Mouse (Mus musculus): ENCODE data around the gene Ddc. TPM values are rescaled to one million over a fixed set of nuclear protein-coding genes. Genes with fewer than 3 reads are reported as not detected.
A peak's percentile ranks its signal among the peaks of the same experiment; 100 is the strongest.

The Ddc gene
- polyA plus RNA-seq, 1 experiment from 2014 or later: 9.3 TPM

DNA sequence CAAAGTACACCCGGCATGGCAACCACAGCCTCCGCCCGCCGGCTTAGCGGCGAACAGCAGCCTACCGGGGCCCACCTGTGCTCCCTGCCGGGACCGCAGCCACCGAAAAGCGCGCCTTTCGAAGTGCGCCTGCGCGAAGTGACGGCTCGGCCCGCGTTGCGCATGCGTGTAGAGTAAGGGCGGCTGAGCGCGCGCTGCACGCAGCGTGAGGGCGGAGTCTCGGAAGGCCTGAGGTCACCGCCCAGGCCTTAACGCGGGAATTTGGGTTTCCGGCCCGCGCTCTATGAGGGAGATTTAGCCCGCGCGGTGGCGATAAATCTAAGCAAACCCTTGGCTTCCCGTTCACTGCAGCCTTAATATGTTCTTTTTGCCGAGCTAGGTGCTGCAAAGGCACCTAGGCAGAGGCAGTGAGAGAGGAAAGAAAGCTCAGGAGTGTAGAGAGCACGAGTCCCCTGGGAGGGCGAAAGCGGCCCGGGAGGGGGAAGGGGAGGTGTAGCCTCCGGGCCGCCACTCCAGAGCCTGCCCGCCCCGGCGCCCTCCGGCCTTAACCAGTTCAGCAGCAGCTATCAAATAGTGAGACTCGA, 89.0 kb downstream of the Ddc start, which contains the start of gene Fignl1:
Gene Fignl1 (minus strand): TSS at position 143 of the 584 bp plus-strand sequence.
- Histone ChIP-seq H3K4me1 (replicated peaks) (peaks cover 13% of the 10 kb centered on the region), H3K27ac (replicated peaks) (peak within 1 kb of the TSS; percentile 92), H3K27me3 (no peaks in the 10 kb centered on the region), H3K4me3 (peak within 1 kb of the TSS; percentile 60), H3K9ac (peak within 1 kb of the TSS; percentile 66), H3K36me3 (no peaks in the 10 kb centered on the region), H3K4me2 (peak within 1 kb of the TSS; percentile 81), H3K9me3 (no peaks in the 10 kb centered on the region)
- peak; percentile 97 for ATAC-seq (ENCODE audit: low FRiP score, low read depth)
- under 1% methylated on average over 53 of the region's 53 CpGs for WGBS

DNA sequence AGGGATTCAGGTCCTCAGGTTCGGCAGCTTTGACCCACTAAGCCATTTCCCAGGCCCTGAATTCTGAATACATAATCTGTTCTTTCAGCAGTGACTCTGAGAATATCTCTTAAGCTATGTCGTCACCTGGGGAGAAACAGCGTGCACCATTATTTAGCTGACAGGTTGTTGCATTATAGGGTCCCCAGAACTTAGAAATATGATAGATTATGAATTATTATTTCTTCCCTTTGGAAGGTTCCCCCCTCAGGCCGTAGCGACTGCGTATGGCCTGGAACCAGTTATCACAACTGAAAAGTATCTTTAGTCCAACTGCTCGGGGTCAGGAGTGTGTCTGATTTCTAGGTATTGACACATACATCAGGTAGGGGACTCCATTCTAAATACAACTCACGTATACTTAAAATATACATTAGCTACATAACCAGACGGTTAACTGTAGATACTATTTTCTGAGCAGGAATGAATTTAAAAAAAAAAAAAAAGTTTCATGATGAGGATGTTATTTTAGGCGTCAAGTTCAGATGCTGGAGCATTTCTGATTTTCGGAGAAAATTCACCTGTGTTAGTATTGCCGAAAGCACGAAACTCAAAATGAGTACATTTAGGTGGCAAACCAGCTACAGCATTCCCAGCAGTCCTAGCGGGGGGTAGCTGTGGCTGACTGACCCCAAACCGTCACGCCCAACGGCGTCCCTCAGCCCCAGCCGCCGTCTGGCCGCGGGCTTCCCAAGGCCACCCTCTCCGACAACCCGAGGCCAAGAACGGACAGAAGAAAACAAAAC, 89.7 kb downstream of the Ddc start:
- Histone ChIP-seq H3K27ac (replicated peaks) (peak overlapping the region; percentile 92), H3K4me3 (peak overlapping the region; percentile 60), H3K36me3 (no peaks in the 10 kb centered on the region), H3K27me3 (no peaks in the 10 kb centered on the region), H3K4me1 (replicated peaks) (peaks cover 13% of the 10 kb centered on the region), H3K4me2 (peak overlapping the region; percentile 81), H3K9ac (peak overlapping the region; percentile 53), H3K9me3 (no peaks in the 10 kb centered on the region)
- 12% methylated on average over 25 of the region's 25 CpGs for WGBS
- ATAC-seq (ENCODE audit: low FRiP score, low read depth): no peak; the same call in 1 of the 2 replicates

DNA sequence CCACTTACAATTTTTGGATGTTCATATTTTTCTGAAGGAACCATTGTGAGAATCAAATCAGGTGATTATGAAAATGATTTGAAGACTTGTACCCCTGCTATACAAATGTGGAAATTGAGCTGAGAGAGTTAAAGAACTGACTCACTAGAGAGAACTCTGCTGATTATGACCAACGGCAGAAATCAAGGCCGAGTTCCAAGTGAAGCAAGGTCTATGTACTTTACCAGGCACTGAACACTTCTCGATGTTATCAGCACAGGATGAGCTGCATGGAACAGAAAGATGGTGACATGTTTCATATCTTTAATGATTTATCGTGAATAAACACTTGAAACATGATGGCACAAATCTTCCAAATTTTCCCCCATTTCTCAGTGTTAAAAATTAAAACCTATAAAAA, 92.0 kb downstream of the Ddc start:
- Histone ChIP-seq H3K9ac (no peak overlapping the region), H3K9me3 (no peaks in the 10 kb centered on the region), H3K27me3 (no peaks in the 10 kb centered on the region), H3K36me3 (peaks cover 12% of the 10 kb centered on the region), H3K4me2 (no peak overlapping the region), H3K4me3 (no peak overlapping the region), H3K27ac (replicated peaks) (no peak overlapping the region), H3K4me1 (replicated peaks) (peaks cover 11% of the 10 kb centered on the region)
- WGBS: 97% methylated on average over 4 of the region's 4 CpGs
- no peak for ATAC-seq (ENCODE audit: low FRiP score, low read depth)

DNA sequence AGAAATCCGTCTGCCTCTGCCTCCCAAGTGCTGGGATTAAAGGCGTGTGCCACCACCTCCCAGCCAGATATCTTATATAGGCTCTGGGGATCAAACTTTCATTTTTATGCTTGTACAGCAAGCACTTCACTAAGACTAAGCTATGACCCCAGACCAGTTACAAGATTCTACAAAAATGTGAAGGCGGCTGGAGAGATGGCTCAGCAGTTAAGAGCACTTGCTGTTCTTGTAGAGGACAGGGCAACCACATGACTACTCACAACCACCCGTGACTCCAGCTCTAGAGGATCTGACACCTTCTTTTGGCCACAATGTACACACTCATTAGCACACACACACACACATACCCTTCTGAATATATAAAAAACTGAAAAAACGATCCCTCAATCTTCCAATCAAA, 93.5 kb downstream of the Ddc start:
- ATAC-seq (ENCODE audit: low FRiP score, low read depth): no peak

DNA sequence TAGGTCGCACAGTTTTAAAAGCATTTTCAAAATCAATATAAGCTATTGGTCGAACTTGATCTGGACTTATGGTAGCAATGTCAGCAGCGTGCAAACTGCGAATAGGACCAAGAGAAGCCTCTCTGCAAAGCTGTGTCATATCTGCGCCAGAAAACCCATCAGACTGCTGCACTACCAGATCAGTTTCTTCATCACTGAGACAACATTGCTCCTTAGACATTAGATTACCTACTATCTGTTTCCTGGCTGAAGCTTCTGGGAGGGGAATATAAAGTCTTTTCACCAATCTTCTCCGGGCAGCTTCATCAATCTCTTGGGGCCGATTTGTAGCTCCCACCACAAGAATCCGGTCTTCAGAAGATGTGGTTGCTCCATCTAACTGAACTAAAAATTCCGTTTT, 96.9 kb downstream of the Ddc start:
- H3K4me1 ChIP-seq (replicated peaks): no peaks in the 10 kb centered on the region

More for the DNA sequence above, 93.5 kb downstream of the Ddc start:
- 89% methylated on average over 5 of the region's 5 CpGs for WGBS
- H3K4me1 ChIP-seq (replicated peaks): peaks cover 6% of the 10 kb centered on the region
- H3K4me3 ChIP-seq: no peak overlapping the region
- H3K36me3 ChIP-seq: peaks cover 14% of the 10 kb centered on the region
- no peak overlapping the region for H3K9ac ChIP-seq
- no peaks in the 10 kb centered on the region for H3K9me3 ChIP-seq
- H3K4me2 ChIP-seq: no peak overlapping the region
- no peaks in the 10 kb centered on the region for H3K27me3 ChIP-seq
- H3K27ac ChIP-seq (replicated peaks): no peak overlapping the region

DNA sequence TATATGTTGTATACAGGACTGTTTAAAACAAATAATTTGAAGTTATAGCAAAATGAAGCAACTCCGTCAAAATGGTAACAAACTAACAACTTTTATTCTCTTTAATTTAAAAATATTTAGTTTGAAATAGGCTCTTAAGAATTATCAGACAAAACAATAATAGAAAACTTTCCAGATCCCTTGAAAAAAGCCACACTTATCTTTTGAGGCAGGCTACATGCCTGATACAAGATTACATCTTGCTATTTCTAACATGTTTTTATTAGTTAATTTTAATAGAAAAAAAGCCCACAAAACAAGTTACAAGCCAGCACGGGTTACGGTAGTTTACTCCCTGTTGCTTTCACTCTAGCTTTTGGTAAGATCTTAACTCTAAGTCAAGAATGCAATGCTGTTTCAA, 97.6 kb downstream of the Ddc start:
- Histone ChIP-seq H3K27ac (replicated peaks) (no peak overlapping the region), H3K4me2 (no peak overlapping the region), H3K36me3 (peaks cover 14% of the 10 kb centered on the region), H3K9ac (no peak overlapping the region), H3K4me3 (no peak overlapping the region), H3K4me1 (replicated peaks) (no peaks in the 10 kb centered on the region), H3K9me3 (no peaks in the 10 kb centered on the region), H3K27me3 (no peaks in the 10 kb centered on the region)
- ATAC-seq (ENCODE audit: low FRiP score, low read depth): no peak
- WGBS: 94% methylated on average over 3 of the region's 3 CpGs

More for the DNA sequence above, 96.9 kb downstream of the Ddc start:
- H3K27me3 ChIP-seq: no peaks in the 10 kb centered on the region
- no peak overlapping the region for H3K4me3 ChIP-seq
- no peak overlapping the region for H3K27ac ChIP-seq (replicated peaks)
- peaks cover 14% of the 10 kb centered on the region for H3K36me3 ChIP-seq
- H3K9me3 ChIP-seq: no peaks in the 10 kb centered on the region
- no peak overlapping the region for H3K4me2 ChIP-seq
- 96% methylated on average over 9 of the region's 9 CpGs for WGBS
- no peak overlapping the region for H3K9ac ChIP-seq
- no peak for ATAC-seq (ENCODE audit: low FRiP score, low read depth)

DNA sequence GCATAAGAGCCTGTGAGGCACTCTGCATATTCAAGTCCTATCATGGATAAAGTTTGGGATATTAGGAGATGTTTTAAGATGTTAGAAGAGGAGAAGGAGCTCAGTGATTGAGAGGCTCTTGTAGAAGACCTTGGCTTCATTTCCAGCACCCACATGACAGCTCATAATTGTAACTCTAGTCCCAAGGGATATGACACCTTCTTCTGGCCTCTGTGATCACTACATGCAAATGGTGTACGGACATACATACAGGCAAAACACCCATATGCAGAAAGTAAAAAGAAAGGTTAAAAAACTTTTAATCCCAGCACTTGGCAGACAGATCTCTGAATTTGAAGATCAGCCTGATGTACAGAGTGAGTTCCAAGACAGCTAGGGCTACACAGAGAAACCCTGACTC, 99.3 kb downstream of the Ddc start:
- no peaks in the 10 kb centered on the region for H3K27me3 ChIP-seq
- H3K4me2 ChIP-seq: no peak overlapping the region
- H3K4me3 ChIP-seq: no peak overlapping the region
- no peak overlapping the region for H3K9ac ChIP-seq
- ATAC-seq (ENCODE audit: low FRiP score, low read depth): no peak
- WGBS: 86% methylated on average over 1 of the region's 1 CpGs
- no peaks in the 10 kb centered on the region for H3K9me3 ChIP-seq
- H3K36me3 ChIP-seq: peaks cover 14% of the 10 kb centered on the region
- H3K4me1 ChIP-seq (replicated peaks): no peaks in the 10 kb centered on the region
- no peak overlapping the region for H3K27ac ChIP-seq (replicated peaks)

DNA sequence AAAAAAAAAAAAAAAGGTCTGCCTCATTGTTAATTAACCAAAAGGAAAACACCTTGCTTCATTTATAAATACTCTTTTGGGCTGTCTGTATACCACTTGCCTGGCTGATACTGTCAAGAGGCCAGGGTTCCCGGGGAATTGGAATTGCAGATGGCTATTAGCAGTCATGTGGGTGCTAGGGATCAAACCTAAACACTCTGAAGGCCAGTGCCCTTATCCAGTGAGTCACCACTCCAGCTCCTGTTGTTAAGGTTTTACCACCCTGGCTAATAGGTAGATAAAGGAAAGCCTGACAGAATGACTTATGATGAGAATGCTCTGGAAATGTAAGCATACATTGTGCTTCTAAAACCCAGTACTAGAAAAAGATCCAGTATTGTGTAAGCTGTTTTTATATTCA, 103.3 kb downstream of the Ddc start:
- H3K36me3 ChIP-seq: no peaks in the 10 kb centered on the region
- WGBS: 93% methylated on average over 1 of the region's 1 CpGs
- H3K27me3 ChIP-seq: no peaks in the 10 kb centered on the region
- no peaks in the 10 kb centered on the region for H3K9me3 ChIP-seq
- H3K4me1 ChIP-seq (replicated peaks): no peaks in the 10 kb centered on the region
- no peak overlapping the region for H3K9ac ChIP-seq
- no peak overlapping the region for H3K4me3 ChIP-seq
- no peak for ATAC-seq (ENCODE audit: low FRiP score, low read depth)
- no peak overlapping the region for H3K27ac ChIP-seq (replicated peaks)
- H3K4me2 ChIP-seq: no peak overlapping the region

DNA sequence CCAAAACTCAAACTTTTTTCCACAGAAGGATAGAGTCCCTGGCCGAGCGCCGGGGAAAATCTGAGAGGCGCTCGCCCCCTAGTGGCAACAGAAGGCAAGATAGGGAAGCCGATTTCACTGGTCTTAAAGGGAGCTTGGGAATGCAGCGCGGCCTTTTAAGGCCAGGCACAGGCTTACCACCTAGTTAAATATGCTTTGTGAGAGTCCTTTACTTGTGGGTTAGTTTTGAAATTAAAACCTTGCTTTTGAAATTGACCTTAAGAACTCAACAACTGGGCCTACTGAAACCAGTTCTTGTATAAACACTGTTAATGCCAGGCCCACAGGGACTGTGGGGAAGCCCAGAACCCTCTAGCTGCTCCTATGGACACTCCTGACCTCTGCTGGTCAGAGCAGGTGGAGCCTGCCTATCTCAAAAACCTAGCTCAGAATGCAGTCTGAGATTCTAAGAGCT, 109.4 kb downstream of the Ddc start:
- WGBS: under 1% methylated on average over 8 of the region's 8 CpGs
- peak; percentile 96 for ATAC-seq (ENCODE audit: low FRiP score, low read depth)
- H3K4me1 ChIP-seq (replicated peaks): no peaks in the 10 kb centered on the region
- H3K9me3 ChIP-seq: no peaks in the 10 kb centered on the region
- peak overlapping the region; percentile 45 for H3K4me2 ChIP-seq
- H3K27me3 ChIP-seq: no peaks in the 10 kb centered on the region
- H3K27ac ChIP-seq (replicated peaks): no peak overlapping the region
- no peak overlapping the region for H3K9ac ChIP-seq
- H3K4me3 ChIP-seq: 0 out of 2 replicates have a peak overlapping the region, but pooled peaks have one; percentile 12
- H3K36me3 ChIP-seq: no peaks in the 10 kb centered on the region

DNA sequence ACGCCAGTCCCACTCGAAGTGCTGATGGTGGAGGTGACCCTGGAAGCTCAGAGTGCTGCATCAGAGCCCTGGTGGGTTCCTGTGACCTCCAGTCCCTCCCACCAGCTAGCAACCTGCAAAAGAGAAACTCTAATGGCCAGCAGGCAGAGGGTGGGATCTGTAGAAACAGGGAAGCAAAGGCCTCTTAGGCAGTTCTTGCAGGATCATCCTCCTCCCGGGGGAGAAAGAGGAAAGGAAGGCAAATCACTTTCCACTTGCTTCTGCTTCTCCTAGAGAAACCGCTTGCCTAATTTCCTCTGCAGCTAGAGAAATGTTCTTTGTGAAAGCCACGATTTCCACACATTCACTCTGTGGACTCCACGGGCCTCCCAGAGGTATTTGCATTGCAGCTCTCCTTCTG, 112.5 kb downstream of the Ddc start:
- Histone ChIP-seq H3K4me3 (no peak overlapping the region), H3K4me1 (replicated peaks) (no peaks in the 10 kb centered on the region), H3K36me3 (no peaks in the 10 kb centered on the region), H3K9me3 (no peaks in the 10 kb centered on the region), H3K27ac (replicated peaks) (no peak overlapping the region), H3K4me2 (no peak overlapping the region), H3K27me3 (no peaks in the 10 kb centered on the region), H3K9ac (no peak overlapping the region)
- ATAC-seq (ENCODE audit: low FRiP score, low read depth): no peak
- 71% methylated on average over 6 of the region's 6 CpGs for WGBS

DNA sequence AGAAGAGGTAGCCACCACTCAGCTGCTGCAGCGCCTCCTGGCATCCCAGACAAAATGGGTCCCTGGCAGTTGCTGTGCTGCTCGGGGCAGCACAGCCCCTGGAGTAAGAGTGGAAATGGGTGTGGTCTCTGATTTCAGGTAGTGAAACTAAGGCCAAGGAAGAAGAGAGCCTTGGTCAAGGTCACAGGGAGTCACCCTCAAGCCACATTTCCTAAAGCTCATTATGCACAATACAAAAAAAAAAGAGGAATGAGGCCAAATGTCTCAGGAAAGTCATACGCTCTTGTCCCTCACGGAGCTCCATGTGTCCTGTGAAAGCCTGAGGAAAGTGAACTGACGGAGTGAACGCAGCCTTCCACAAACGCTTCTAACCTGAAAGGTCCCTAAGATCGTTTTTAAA, 116.2 kb downstream of the Ddc start:
- no peak overlapping the region for H3K4me3 ChIP-seq
- H3K9me3 ChIP-seq: no peaks in the 10 kb centered on the region
- H3K27ac ChIP-seq (replicated peaks): no peak overlapping the region
- H3K4me2 ChIP-seq: no peak overlapping the region
- 90% methylated on average over 8 of the region's 8 CpGs for WGBS
- no peak for ATAC-seq (ENCODE audit: low FRiP score, low read depth)
- H3K27me3 ChIP-seq: no peaks in the 10 kb centered on the region
- H3K4me1 ChIP-seq (replicated peaks): no peaks in the 10 kb centered on the region
- H3K9ac ChIP-seq: no peak overlapping the region
- no peaks in the 10 kb centered on the region for H3K36me3 ChIP-seq

DNA sequence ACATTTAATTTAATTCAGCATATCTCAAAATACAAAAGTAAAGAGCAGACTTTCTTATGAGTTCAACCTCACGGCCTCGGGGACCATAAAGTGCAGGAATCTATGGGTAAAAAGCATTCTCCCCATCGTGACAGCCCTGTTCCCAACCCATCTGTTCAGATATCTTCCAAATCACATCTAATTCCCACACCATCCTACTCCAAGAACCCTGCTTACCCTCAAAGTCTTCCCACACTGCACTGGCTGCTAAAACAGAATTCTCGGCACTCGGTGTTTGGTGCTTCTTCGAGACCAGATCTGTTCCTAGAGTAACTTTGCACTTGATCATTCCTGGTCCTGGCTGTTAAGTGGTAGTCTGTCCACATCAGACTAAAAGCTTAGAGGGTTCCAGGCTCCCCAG, 119.6 kb downstream of the Ddc start:
- H3K9me3 ChIP-seq: no peaks in the 10 kb centered on the region
- WGBS: 95% methylated on average over 6 of the region's 6 CpGs
- H3K27me3 ChIP-seq: no peaks in the 10 kb centered on the region
- no peaks in the 10 kb centered on the region for H3K4me1 ChIP-seq (replicated peaks)
- H3K27ac ChIP-seq (replicated peaks): no peak overlapping the region
- no peak overlapping the region for H3K4me2 ChIP-seq
- H3K4me3 ChIP-seq: no peak overlapping the region
- H3K9ac ChIP-seq: no peak overlapping the region
- H3K36me3 ChIP-seq: no peaks in the 10 kb centered on the region
- no peak for ATAC-seq (ENCODE audit: low FRiP score, low read depth)

Data from hindbrain, embryonic 15.5 days (tissue).